Mouse (Mus musculus) adrenal gland, adult 2 months (tissue): ENCODE data around the gene Cdk14. TPM values are rescaled to one million over a fixed set of nuclear protein-coding genes. Genes with fewer than 3 reads are reported as not detected.

Experiments
- DNase-seq: peaks from one replicate; pipeline ENCODE4 v3.0.0; 2021
- long read RNA-seq: library from polyadenylated mRNA; stranded (forward); transcript quantifications from one replicate; pipeline ENCODE4 v2.0.0, GENCODE M21; 2021
- polyA plus RNA-seq: library from polyadenylated mRNA; depleted of rRNA; stranded (reverse); fragments of >200 nt; gene quantifications from 2 replicates; pipeline ENCODE4 v1.2.3, GENCODE M21; 2012; rRNA removed
- total RNA-seq, 2 experiments: library from RNA; stranded (reverse); gene quantifications; 2 replicates each; pipeline ENCODE4 v1.2.3; 2021

The Cdk14 gene
- total RNA-seq (10 to 100 TPM; 11.4 to 12.3 TPM), polyA plus RNA-seq (0.66 and 0.74 TPM in 2 replicates)
- long read RNA-seq, full-length matches to known transcripts = 4 of 7 reads
- long read RNA-seq, partial matches to known transcripts = 0 of 7 reads
- long read RNA-seq, other reads (novel, unspliced or antisense) = 3 of 7 reads

DNA sequence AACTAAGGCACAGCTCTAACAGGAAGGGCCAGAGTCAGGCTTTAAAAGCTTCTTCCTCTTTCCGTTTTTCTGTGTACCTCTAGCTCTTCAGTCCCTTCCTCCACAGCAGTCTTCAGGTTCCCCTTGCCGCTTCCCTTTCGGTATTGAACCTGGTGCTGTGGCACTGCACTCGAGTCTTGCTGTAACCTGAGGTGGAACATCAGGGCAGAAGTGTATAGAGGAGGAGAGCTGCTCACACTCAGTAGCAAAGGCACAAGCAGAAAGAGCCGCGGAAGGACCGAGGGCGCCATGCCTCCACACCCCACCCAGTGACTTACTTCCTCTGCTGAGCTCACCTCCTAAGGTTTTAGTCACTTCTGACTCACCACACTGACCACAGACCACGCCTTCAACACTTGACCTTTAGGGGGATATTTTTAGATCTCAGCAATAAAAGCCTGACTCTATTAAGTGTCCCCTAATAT lies at the start of gene Cdk14:
Gene Cdk14 (minus strand): TSS at position 321 of the 464 bp plus-strand sequence.
- DNase-seq = peak; percentile 25

GRCm38 (mm10) chr5:5465256-5465655 lies 45.1 kb upstream of the Cdk14 start:
- DNase-seq = no peak

GRCm38 (mm10) chr5:5431746-5432438 lies 11.8 kb upstream of the Cdk14 start:
- DNase-seq = no peak

DNA sequence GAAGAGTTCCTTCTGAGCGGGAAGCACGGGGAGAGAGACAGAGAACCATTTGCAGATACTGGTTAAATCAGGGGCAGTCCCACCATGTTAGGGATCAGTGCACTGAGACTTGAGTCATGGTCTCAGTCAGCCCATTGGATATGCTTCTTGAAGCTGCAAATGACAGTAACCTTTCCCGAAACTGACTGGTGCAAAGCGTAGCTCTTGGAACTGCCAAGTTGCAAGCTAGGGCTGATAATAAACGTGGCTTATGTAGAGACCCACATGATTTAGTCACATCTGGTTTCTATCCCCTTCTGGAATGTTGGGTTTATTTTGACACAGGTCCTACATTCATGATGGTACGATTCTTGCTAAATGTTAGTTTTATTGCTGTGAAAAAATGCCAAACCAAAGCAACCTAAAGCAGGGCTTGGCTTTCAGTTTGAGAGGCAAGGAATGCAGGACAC lies 3.6 kb upstream of the Cdk14 start:
- DNase-seq = no peak

DNA sequence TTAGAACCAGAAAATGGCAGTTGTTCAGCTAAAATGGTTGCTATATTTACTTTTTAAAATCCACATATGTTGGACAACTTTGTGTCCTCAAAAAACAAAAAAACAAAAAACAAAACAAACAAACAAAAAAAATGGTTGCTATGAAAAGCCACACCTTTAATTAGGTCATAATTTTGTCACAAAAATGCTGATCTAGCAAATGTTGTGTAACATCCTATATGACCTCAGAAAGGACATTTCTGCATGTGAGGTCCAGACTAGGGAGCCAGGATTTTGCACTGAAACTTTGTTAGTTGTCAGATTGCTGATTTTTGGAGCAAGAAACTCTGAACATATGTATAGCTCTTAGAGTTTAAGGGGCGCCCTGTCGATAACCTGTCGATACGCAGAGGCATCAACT lies 3.0 kb upstream of the Cdk14 start:
- DNase-seq = no peak

- no peak for DNase-seq
Measured at GRCm38 (mm10) chr5:5421439-5421838, 1.3 kb upstream of the Cdk14 start.

GRCm38 (mm10) chr5:5419253-5419652 lies 859 bp downstream of the Cdk14 start:
- DNase-seq = no peak

- DNase-seq = no peak
Measured at GRCm38 (mm10) chr5:5414835-5415234, 5.3 kb downstream of the Cdk14 start.

DNA sequence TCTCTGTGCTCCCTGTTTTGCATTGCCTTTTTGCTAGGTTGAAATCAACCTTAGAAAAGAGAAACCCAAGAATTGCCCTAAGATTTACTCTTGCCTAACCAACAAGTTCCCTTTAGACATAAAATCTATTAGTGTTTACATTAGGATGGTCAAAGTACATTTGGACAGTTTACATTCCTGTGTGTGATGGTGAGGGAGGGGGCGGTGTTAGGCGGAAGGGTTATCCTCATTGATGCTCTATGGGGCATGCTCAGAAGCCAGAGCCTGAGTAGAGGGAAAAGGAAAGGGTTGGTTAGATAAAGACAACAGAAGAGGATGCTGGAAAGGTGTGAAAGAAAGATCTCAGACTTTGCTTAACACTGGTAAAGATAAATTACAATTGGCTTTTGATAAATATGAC lies 8.2 kb downstream of the Cdk14 start:
- no peak for DNase-seq

DNA sequence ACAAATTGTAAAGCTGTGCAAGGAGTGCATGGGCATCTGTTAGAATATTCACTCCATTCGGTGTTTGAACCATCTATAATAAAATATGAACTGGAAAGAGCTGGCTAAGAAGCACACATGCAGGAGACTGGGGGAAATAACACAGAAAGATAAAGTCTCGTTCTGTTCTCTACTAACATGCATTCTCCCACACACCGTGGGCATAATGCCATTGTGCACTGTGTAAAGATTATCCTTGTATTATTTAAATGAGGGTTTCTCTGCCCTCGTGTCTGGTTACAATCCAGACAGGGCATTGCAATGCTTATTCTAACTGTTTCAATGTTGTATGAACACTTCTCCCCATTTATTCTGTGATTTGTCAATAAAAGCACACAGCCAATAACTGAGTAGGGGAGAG lies 18.1 kb downstream of the Cdk14 start:
- DNase-seq = no peak

GRCm38 (mm10) chr5:5392786-5393185 lies 27.3 kb downstream of the Cdk14 start:
- DNase-seq = no peak

DNA sequence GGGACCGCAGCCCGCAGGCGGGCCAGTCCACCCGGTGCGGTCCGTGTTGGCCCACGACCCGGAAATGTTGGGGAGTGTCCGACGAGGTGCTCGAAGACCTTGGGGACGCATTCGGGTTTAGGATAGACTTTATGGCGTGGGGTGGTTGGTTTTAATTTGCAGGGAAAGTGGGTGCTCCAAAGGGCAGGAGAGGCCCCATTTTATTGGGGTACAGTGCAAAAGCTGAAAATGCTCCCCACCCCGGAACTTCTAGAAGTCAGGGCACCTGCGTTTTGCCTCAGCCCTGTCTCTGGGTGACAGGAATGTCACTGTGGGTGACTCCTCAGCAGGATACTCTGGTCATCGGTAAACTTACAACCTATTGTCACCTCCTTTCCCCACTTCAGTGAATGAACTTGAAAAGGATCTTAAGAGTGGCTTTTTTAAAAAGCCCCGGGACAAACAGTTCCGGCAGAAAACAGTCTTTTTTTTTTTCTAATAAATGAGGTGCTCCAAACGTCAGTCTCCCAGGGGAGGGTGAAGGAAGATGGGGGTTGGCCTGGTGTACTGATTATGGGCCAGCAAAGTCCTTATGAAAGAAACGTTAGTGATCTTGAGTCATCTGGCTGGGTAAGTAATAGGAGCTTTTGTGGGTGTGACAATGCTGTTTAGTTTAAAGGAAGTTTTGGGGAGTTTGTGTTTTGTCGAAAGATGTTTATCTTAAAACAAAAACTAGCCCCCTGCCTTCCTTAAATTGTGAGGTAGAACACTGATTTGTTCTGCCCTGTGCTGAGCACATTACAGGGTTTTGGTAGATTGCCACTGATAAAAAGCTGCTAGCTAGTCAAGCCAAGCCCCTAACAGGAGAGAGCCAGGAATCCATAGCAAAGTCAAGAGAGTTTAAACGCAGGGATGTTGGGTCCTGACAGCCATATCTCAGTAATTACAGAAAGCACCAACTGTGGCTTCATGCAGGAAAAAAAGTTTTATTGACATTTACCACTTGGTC lies 39.1 kb downstream of the Cdk14 start:
- no peak for DNase-seq

GRCm38 (mm10) chr5:5379870-5380730 lies 40.0 kb downstream of the Cdk14 start:
- DNase-seq = peak; percentile 77

GRCm38 (mm10) chr5:5379501-5379869 lies 40.6 kb downstream of the Cdk14 start:
- no peak for DNase-seq

DNA sequence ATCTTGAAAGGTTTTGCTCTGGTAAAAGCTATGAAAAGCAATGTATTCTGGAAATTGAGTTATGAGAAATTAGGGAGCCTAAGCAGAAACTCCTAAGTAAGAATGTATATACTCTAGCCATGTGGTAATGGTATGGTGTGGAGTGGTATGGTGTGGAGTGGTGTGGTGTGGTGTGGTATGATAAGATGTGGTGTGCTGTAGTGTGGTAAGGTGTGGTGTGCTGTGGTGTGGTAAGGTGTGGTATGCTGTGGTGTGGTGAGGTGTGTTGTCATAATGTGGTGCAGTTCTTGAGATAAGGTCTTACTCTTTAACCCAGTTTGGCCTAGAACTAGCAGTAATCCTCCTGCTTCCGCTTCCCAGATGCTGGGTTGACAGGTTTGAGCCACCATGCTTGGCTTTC lies 45.7 kb downstream of the Cdk14 start:
- no peak for DNase-seq

DNA sequence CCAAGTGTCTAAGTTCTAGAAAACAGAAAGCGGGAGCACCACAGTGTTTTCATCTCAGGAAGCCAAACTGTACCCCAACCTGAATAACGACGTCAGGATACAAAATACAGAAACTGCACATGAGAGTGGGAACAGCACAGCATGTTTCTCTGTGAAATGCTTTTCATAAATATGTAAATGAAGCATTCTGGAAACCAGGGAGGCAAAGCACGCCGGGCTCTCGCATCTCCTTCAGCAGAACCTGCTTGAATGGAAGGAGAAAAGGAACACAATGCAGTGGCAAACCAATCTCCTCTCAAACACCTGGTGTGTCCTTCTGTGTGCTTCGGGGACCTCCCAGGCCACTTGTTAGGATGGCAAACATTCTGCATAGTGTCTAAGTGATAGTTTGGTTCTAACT lies 46.6 kb downstream of the Cdk14 start:
- no peak for DNase-seq

- DNase-seq = no peak
Measured at GRCm38 (mm10) chr5:5372936-5373335, 47.2 kb downstream of the Cdk14 start.

- DNase-seq = no peak
Measured at GRCm38 (mm10) chr5:5372354-5372753, 47.8 kb downstream of the Cdk14 start.

- no peak for DNase-seq
Measured at GRCm38 (mm10) chr5:5370322-5371082, 49.6 kb downstream of the Cdk14 start.

DNA sequence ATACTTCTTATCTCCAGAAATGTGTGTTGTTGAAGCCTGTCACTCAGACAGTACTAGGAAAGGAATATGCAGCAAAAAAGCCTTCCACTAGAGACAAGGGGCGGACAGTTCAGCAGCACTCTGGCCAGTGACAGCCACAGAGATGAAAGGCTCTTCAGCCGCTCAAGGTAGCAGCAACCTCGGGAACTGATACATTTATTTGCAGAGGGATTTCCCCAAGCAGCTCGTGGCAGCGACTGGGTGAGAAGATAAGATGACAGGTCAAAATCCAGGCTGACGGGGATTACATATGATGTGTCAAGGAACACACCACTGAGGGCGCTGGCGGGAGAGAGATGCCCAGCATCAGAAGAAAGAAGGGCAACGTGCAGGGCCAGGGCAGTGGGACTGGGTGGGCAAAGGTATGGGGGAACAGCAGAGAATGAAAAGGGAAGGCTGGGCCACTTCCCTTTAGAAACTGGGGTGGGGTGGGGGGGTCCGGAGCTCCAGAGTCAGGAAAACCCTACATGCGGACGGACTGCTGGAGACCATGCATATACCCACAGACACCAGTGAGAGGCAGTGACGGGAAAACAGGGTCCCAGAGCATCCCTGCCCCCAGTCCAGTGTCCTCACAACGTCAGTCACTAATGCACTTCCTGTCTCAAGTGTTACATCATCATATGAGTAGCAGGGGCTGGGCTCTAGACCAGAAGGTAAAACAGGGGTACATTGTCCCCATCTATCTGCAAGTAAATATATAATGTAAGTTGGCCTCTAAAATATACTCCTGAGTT lies 51.5 kb downstream of the Cdk14 start:
- no peak for DNase-seq
